Mouse (Mus musculus): ENCODE measurements at regions not wholly inside any gene's neighbourhood (a gene's known extent, or its start where the extent isn't known, plus 50 kb on each side); places are given as distances from the start of the nearest gene placed in this dataset.

- no peak for DNase-seq (ENCODE audit: low spot score in 2 of 2)
Measured at GRCm38 (mm10) chr13:51299047-51299760, 109.2 kb upstream of the S1pr3 start.

GRCm38 (mm10) chr13:51301476-51301875 lies 107.0 kb upstream of the S1pr3 start:
- DNase-seq (ENCODE audit: low spot score in 2 of 2) = no peak

DNA sequence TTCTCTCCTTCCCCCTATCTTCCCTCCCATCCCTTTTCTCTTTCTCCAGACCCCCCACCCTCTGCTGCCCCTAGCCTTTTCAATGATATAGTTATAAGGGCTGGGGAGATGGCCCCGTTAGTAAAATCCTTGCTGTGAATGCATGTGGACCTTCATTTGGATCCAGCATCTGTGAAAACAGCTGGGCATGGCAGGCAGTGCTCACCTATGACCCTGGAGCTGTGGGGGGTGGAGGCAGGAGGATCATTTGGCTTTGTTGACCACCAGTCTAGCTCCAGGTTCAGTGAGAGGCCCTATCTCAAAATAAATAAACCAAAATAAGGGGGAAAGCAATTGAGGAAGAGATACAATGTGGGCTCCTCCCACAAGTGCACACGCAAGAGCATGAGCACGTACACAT lies 105.3 kb upstream of the S1pr3 start:
- DNase-seq (ENCODE audit: low spot score in 2 of 2) = no peak

DNA sequence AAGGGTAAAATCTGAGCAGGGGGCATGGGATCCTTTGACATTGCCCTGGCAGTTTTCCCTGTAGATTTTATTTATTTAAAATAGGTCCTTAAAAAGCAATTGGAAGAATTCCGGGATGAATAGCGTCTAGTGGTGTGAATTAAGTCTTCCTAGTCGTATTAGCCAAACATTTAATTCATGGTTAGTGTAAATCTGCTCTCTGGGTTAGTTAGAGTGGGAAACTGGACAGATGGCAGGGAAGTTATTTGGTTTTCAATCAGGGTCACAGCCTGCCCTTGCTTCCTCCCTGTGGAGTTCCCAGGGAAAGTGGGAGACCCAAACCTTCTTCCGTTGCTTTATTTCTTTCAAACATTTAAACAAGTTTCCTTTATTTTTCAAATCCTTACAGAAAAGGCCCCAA lies 103.8 kb upstream of the S1pr3 start:
- DNase-seq (ENCODE audit: low spot score in 2 of 2) = no peak

GRCm38 (mm10) chr13:51309446-51309845 lies 99.0 kb upstream of the S1pr3 start:
- no peak for DNase-seq (ENCODE audit: low spot score in 2 of 2)

DNA sequence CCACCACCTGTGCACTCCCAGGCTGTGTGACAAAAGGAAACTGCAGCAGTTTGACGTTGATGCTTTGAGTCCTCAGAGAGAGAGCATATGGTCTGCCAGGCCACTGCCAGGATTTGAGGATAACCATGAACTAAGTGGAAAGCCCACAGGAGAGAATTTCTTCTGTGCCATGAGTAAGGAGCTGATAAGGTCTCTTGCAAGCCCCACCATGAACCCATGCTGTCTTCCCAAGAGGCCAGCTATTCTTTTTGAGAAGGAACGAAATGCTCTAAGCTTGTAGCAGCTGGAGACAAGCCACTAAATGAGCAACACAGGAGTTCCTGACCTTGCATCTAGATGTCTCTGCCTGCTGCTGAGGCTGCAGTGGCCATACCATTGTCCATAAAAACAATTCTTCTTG lies 98.4 kb upstream of the S1pr3 start:
- no peak for DNase-seq (ENCODE audit: low spot score in 2 of 2)

DNA sequence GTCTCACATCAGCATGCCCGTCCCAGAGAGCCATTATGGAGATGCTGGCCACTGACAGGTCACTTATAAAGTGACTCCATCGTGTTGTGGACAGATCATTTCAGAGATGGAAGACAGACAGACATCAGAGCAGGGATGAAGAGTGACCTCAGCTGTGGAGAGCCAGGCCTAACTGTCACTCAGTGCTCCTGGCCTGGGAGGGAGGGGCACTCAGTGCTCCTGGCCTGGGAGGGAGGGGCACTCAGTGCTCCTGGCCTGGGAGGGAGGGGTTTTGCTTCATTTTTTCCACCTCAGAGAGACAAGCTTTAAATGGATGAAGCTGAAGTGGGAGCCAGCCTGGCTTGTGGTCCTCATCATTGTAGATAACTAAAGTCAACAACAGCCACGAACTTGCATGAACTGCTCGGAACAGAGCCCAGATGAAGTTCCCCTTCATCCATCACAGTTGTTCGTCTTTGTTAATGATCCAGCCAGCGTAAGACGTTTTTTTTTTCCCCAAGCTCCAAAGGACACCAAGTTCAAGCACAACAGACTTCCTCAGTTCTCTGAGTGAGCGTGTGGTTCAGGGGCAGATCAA lies 96.7 kb upstream of the S1pr3 start:
- DNase-seq (ENCODE audit: low spot score in 2 of 2) = no peak

- DNase-seq (ENCODE audit: low spot score in 2 of 2) = no peak
Measured at GRCm38 (mm10) chr13:51313129-51313850, 95.1 kb upstream of the S1pr3 start.

DNA sequence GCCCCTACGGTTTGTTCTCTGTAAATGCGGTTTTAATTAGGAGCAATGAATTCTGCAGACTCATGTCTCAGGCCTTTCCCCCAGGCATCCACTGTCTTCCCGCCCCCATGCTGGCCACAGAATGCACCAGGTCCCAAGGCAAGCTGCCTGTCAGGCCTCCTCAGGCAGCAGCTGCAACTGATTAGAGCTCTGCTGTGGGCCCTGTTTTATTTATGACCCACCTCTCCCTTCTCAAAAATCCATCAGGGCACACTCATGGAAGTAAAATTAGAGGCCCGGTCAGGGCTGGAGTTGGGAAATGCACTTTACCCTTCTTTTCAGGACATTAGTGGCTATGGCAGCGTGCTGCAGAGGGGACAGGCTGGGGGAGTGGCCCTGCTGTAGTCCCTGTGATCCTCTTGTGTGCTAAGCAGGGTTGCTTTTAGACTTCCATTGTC lies 93.9 kb upstream of the S1pr3 start:
- no peak for DNase-seq (ENCODE audit: low spot score in 2 of 2)

- DNase-seq (ENCODE audit: low spot score in 2 of 2) = no peak
Measured at GRCm38 (mm10) chr13:51315008-51315778, 93.2 kb upstream of the S1pr3 start.

DNA sequence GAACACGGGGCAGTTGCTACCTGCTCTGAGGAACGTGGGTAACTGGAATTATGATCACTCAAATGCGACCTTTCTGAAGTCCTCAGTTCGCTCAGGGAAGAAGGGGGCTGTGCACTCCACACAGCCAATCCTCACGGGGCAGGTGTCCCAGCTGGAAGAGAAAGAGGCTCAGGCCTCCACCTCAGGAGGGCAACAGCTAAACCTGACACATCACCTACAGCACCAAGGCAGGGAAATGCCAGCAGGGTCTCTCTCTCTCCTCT lies 92.7 kb upstream of the S1pr3 start:
- DNase-seq (ENCODE audit: low spot score in 2 of 2) = no peak

DNA sequence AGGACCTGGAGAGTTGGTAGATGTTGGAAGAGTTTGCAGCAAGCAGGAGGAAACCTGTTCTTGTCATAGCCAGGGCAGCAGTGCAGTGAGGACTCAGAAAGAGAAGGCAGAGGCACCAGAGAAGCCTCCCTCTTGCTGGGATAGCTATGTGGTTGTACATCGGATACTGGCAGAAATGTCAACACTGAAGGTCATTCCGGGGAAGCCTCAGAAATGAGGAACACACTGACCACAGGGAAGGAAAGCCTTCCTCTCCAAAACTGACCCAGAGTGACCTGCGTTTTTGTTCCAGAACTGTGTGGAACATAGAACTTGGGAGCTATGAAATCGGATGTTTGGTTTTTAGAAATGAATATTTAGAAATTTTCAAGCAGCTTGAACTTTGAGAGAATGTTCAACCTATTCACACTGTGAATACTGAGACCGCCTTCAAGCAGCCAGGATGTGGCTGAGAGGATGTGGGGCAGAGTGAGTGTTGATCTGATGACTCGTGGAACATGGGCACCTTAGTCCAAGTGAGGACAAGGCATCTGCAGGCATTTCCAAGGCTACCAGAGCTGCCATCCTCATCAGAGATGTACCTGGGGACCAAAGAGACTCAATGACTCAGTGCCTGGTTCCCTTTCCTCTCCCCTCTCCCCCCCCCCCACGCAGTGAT lies 85.3 kb upstream of the S1pr3 start:
- no peak for DNase-seq (ENCODE audit: low spot score in 2 of 2)

- DNase-seq (ENCODE audit: low spot score in 2 of 2) = no peak
Measured at GRCm38 (mm10) chr13:51324714-51325113, 83.7 kb upstream of the S1pr3 start.

GRCm38 (mm10) chr13:51325298-51325697 lies 83.1 kb upstream of the S1pr3 start:
- no peak for DNase-seq (ENCODE audit: low spot score in 2 of 2)

DNA sequence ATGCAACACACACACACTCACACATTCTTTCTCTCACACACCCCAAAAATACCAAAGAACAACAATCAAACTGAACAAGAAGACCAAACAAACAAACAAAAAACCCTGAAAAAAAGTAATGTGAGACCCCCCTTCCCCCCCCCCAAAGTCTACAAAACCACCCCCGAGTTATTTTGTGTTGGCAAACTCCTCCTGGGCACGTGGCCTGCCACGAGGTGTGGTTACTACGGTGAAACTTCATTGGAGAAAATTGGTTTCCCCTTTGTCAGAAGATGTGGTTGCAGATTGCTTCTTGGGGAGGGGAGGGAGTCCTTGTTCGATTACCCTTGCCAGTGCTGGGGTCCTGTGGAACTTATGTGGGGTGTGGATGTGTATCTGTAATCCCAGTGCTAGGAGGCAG lies 82.3 kb upstream of the S1pr3 start:
- DNase-seq (ENCODE audit: low spot score in 2 of 2) = no peak

DNA sequence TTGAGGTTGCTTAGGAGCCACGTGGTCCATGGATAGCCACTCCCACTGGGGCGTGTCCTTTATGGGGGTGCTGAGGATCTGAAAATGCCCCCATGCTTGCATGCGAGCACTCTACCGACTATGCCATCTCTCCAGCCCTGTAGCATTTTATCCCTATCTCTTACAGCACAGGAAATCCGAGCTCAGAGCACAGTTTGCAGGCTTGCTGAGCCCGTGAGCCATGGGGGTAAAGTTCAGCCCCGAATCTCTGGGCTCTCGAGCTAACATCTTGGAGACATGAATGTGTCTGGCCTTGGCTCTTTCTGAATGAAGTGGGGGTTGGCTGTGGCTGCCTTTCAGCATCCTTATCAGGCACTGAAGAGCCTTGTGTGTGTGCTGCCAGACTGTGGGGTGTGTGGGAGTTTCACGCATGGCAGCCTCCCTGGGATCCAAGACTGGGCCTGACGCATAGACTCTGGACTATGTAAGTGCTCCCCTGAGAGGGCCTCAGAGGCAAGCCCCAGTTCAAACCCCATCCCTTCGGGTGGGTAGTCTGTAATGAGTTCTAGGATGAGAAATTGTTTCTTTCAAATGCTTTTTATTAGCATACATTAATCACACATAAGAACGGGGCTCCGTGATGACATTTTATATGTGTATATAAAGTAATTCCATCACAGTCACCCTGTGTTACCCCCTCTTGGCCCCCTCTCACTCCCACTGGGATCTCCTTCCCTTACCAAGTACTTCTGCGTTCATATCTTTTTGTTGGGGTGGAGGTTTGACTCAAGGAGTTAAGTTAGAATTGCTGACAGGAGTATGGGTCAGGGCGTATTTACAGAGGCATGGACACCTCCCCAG lies 80.1 kb upstream of the S1pr3 start:
- peak; percentile 5 to 22 for DNase-seq (ENCODE audit: low spot score in 2 of 2)

DNA sequence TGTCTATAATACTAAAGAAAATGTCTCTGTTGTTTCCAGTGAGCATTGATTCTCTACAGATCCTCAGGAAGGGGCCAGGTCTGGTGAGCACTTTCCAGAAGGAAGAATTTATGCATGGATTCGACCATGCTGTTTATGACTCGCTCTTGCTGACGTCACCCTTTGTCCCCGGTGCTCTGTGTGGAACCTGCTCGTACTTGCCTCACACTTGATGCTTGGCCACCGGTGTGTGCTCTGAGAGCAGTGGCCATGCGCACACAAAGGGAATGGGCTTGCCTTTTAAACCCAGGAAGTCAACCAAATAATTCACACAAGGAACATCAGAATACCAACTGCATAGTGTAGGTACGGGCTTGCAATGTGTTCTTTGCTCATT lies 79.5 kb upstream of the S1pr3 start:
- no peak for DNase-seq (ENCODE audit: low spot score in 2 of 2)

- DNase-seq (ENCODE audit: low spot score in 2 of 2) = no peak
Measured at GRCm38 (mm10) chr13:51329717-51330116, 78.7 kb upstream of the S1pr3 start.

GRCm38 (mm10) chr13:51332271-51332670 lies 76.2 kb upstream of the S1pr3 start:
- no peak for DNase-seq (ENCODE audit: low spot score in 2 of 2)

GRCm38 (mm10) chr13:51333481-51333880 lies 75.0 kb upstream of the S1pr3 start:
- no peak for DNase-seq (ENCODE audit: low spot score in 2 of 2)

DNA sequence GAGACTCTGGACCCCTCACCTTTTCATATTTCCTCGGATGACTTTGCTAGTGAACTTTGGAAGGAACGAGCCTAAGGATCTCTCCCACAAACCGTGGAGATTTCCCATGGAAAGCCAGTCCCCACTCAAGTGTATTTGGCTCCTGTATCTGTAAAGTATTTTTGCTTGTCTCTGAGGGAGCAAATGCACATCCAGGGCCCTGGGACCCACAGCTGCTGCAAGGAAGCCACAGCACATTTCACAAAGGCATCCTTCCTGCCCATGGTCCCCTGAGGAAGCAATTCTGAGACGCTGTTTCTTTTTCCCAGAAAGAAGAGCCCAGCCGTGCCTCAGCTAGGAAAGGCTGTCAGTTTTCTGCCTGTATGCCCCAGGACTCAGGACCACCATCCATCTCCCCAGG lies 71.7 kb upstream of the S1pr3 start:
- no peak for DNase-seq (ENCODE audit: low spot score in 2 of 2)

All from frontal cortex, postnatal 25 days (tissue).